Mouse (Mus musculus) frontal cortex, adult 2 months (tissue): ENCODE results near the gene Ifi35. TPM values are rescaled to one million over a fixed set of nuclear protein-coding genes. Genes with fewer than 3 reads are reported as not detected.
"Not testable (repeated sequence)": the region's sequence is repeated elsewhere in the genome, so short reads cannot be mapped to it uniquely, and the experiment has no call there.

Experiments used
- DNase-seq, 2 experiments: peaks; one replicate each; pipeline ENCODE4 v3.0.0; 2022; ENCODE audit warnings: low spot score in 1 of 2; ENCODE audit errors: extremely low spot score in 1 of 2
- polyA plus RNA-seq: library from polyadenylated mRNA; depleted of rRNA; stranded (reverse); fragments of >200 nt; gene quantifications from 2 replicates; pipeline ENCODE4 v1.2.3, GENCODE M21; 2012; rRNA removed

Ifi35 gene
- 9.0 and 9.1 TPM in 2 replicates for polyA plus RNA-seq

DNA sequence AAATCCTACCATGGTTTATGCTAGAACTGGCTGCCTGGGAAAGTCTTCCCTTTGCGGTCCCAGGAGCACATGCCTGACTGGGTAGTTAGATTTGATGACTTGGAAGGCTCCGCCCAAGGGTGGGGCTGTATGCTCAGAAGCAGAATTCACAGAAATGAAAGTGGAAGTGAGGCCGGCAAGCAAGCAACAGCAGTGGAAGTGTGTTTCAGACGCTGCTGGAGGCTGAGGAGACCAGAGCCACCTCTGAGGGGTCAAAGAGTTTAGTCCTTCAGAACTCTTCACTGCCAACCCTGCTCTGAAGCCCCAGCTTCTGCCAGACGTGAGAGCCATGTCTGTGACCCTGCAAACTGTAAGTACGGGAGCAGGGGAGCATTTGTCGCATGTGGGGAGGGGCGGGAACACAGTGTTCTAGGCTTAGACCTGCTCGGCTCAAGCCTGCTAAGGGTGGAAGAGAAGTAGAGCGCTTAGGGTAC is at the start of gene Ifi35:
Ifi35 (plus strand) TSS at position 134 of the 473 bp plus-strand sequence.
- no peak for DNase-seq

DNA sequence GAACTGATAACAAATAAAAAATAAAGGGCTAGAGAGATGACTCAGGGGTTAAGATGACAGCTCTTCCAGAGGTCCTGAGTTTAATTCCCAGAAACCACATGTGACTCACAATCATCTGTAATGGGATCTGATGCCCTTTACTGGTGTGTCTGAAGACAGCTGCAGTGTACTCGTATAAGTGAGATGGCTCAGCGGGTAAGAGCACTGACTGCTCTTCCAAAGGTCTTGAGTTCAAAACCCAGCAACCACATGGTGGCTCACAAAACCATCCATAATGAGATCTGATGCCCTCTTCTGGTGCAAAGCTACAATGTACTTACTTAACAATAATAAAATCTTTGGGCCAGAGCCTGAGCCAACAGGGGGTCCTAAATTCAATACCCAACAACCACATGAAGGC is 32.9 kb upstream of the Ifi35 start:
- no peak for DNase-seq

DNA sequence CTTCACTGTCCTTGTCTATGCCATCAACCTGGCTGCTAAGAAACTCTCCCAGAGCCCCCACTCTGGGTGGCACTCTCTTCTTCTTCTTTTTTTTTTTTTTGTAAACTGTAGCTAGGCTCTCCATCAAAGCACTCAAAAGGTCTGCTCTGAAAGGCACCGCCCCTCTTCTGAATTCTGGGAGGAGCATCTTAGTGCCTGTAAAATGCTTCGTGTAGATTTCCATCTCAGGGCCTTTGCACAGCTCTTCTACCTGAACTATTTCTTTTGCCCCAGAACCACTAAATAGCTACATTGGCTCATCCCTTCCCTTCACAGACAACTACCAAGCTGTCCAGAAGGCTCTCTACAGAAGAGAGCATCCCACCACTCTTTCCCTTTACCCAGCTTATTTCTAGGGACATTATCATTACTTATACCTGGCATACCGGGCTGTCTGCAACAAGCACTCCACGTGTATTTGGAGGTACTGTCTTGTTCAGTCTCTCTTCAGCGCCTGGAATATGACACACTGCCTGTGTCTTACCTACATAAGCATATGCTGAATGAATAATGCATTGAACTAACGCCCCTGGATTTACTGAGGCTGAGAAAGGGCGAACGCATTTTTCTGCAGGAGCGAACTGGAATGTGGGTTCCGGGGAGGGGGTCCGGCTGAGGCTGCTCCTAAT is 31.6 kb upstream of the Ifi35 start:
- DNase-seq = no peak

DNA sequence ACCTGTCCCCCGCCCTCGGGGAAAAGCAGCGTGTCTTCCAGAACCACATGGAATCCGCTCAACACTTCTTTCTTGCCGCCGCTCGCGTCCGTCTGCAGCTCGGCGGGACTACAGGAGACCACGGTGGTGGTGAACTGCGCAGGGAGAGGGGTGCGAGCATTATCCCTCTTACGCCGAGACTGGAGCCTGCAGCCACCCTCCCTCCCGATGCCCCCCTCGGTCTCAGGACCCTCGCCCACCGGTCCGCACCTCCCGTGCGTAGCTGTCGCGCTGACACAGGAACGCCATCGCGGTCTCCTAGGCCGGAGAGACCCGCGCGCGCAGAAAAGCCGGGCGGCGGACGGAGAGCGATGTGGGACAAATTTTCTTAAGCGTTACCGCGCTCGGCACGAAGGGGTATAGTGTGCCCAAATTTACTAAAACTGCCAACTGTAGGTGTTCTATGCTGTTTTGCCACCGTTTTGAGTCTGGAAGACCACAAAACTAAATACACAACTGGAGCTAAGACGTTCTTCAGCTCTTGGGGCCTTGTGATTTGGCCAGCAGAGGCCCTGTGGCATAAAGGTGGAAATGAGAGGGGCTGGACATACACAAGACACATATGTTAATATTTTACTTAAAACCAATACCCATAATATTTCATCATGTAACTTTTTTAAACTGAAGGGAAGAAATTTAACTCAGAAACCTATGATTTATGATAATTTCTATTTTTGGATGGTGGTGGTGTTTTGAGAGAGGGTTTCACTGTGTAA is 30.9 kb upstream of the Ifi35 start, which contains the start of gene Aarsd1:
Aarsd1 (minus strand) TSS at position 515 of the 755 bp plus-strand sequence.
- peak; percentile 59 to 92 for DNase-seq

DNA sequence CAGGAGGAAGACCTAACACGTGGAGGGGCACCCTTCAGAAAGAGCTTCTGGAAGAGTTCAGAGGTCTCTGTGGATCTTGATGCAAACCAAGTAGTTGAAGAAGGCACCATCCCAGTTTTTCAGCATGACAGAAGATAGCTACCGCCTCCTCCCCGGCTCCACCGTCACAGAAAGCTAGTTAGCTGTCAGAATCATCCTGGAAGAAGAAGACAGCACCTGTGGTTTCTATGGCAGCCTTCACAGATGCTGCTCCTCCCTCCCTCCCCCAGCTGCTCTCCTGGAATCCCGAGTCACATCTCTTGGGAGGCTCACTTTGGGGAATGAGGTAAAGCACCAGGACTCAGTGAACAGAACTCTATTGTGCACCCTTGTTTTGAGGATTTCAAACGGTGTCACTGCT is 29.2 kb upstream of the Ifi35 start:
- DNase-seq = peak; percentile 58 to 70

DNA sequence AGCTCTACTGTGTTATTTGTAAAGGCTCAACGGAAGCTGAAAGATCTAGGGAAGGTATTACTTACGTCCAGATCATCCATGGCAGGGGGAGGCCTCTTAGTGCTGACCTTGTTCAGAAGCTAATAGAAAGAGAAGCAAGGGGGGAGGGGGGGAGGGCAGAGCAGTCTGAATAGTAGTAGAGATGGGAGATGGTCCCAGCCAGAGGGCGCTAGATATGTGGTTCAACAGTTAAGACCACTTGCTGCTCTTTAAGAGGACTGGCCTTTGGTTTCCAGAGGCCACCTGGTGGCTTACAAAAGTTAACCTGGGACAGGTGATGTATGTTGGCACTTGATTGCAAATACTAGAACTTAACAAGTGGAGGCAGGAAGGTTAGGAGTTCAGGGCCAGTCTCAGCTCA is 28.6 kb upstream of the Ifi35 start:
- DNase-seq = no peak

DNA sequence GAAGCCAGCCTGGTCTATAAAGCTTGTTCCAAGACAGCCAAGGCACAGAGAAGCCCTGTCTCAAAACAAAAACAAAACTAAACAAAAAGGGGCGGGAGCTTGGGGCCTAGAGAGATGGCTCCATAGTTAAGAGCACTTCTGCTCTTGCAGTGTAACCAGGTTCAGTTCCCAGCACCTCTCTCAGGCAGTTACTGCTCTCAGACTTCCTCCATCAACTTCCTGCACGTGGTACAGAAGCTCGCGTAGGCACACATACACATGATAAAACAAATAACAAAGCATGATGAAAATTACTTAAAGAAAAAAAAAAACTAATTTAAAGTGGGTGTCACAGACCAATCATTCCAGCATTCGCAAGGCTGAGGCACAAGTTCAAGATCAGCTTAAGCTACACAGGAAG is 28.1 kb upstream of the Ifi35 start:
- DNase-seq = no peak

DNA sequence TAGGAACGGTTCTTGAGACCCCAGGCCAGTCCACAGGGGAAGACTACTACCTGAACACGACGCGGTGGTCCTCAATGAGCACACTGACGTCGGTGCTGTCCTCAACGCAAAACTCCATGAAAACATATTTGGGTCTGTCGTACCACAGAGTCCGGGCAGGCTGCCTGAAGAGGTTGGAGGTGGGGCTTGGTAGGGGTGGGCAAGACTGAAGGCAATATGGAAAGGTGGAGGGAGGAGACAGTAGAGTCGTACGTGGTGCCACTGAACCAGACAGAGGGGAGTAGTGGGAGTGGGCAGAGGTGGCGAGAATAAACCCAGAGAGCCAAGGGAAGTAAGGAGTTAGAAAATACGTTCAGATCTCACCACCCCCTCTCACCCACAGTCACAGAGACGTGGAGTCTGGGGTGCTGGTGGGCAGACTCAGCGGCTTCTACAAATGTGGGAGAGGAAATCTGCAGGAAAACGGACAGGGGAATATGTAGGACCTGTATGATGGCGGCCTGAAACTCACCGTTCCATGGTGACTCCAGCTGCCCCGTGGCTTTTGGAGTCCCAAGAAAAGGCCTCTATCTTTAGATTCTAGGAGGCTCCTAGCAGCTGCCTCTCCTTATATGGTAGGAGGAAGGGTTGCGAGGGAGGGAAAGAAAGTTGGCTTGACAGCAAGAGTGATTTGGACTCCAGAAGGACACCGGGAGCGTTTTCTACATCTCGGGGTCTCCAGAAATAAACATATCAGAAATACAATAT is 23.9 kb upstream of the Ifi35 start, which contains the start of gene Gm27029:
Gm27029 (minus strand) TSS at position 692 of the 747 bp plus-strand sequence.
- DNase-seq = peak in 1 of 2 experiments; percentile 33

DNA sequence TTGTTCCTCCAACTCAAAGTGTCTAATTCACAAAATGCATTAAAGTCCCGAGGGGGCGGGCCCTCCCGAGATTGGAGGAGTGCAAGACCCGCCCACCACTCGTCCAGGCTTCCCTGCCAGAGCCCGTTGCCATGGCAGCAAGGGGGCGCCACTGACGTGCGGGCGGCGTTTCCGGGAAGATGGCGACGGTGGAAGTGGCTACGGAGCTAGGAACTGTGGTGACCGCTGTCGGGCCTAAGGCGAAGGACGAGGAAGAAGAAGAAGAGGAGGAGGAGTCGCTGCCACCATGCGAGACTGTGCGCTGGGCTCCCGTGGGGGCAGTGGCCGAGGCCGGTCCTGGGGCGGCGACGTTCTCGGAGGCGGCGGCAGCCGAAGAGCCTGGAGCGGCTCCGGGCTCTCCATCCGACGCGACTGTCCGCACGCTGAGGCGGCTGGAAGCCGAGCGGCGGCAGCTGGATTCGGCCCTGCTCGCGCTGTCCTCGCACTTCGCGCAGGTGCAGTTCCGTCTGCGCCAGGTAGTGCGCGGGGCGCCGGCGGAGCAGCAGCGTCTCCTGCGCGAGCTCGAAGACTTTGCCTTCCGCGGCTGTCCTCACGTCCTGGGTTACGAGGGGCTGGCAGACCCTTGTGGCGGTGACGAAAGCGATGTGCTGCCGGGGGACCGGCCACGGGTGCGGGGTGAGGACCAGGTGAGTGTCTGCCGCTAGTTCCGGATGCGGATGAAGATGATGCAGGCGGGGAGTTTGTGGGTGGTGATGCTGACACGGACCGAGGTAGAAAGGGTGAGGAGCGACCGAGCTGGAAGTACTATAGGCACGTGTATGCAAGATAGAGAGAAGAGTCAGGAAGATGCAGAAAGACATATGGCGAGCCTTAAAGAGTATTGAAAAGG is 23.0 kb upstream of the Ifi35 start, which contains the start of the genes Rundc1 and Ptges3l:
Rundc1 (plus strand) TSS at position 161 of the 889 bp plus-strand sequence.
Ptges3l (minus strand) TSS at position 409 of the 889 bp plus-strand sequence.
- peak; percentile 94 to 99 for DNase-seq

DNA sequence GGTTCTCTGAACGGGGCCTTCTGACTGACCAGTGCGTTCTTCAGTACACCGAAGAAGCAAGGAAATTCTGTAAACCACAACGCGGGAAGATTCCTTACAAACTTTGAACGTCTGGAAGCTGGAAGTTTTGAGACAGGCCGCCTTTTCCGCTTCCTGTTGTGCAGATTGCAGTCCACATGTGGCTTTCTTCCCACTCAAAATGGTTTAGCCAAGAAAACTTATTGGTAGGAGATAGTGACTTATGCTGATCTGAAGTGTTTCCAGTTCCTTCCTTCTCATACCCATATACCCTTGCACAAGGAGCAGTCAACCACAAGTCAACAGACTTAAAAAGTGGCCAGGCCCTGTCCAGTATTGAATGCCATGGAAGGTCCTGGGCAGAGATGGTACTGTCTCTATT is 22.0 kb upstream of the Ifi35 start:
- no peak for DNase-seq

DNA sequence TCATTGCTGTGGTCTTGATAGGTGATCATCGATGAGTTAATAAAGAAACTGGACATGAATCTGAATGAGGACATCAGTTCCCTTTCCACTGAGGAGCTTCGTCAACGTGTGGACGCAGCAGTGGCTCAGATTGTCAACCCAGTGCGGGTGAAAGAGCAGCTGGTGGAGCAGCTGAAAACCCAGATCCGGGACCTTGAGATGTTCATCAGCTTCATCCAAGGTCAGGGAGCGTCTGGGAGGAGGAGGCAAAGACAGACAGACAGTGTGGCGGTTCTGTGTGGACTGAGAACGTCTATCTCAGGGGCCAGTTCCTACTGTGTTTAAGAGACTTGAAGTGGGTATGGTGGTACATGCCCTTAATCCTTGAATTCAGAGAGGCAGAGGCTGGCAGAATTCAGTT is 16.9 kb upstream of the Ifi35 start:
- DNase-seq = no peak

DNA sequence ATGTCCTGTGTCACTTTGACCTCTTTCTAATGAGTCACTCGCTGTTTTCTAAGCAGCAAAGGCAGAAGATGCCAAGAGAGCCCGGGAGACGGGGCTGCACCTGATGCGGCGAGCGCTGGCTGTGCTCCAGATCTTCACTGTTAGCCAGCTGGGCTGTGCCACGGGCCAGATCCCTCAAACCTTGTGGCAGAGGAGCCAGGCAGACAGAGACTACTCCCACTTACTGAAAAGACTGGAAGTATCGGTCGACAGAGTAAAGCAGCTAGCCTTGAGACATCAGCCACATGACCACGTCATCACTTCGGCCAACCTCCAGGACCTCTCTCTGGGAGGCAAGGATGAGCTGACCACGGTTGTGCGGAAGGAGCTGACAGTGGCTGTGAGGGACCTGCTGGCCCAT is 14.8 kb upstream of the Ifi35 start:
- no peak for DNase-seq

DNA sequence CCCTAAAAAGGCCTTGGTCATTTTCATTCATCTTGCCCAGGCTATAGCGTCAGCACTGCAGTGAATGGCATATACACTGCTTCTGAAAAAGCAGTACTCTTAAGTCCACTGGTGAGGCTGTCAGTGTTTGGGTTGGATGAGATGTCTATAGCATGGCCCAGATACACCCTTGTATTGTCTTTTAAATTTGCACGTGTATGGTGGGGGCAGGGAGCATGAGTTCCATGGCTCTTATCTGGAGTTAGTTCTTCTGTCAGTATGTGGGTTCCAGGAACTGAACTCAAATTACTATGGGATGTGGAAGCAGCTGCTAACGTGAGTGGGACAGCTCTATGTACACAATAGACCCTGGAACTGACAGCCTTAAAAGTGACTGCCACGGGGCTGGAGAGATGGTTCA is 12.4 kb upstream of the Ifi35 start:
- no peak for DNase-seq

DNA sequence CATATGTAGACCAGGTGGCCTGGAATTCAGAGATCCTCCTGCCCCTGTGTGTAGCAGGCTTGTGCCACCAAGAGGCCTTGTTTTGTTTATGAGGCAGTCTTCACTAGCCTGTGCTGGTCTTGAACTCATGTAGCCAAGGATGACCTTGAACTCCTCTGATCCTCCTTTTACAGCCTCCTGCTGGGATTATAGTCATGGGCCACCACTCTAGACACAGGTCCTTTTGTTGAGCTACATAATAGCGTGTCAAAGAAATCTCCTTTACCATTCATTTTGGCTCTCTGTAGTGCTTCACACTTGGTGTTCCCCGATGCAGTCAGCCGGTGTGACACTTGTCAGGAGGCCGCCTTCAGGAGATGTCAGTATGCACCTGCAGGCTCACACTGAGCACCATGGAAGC is 11.3 kb upstream of the Ifi35 start:
- no peak for DNase-seq

DNA sequence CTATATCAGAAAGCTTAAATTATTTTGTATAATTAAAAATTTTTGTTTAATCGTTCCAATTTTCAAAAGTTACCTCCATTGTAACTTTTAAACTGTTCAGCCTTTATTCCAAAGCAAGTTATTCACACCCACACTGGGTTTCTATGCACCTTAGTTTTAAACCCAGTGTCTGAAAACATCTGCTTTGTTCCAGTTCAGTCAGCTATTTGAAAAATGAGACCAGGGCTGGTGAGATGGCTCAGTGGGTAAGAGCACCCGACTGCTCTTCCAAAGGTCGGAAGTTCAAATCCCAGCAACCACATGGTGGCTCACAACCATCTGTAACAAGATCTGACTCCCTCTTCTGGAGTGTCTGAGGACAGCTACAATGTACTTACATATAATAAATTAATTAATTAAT is 10.2 kb upstream of the Ifi35 start:
- DNase-seq = not testable (repeated sequence)

DNA sequence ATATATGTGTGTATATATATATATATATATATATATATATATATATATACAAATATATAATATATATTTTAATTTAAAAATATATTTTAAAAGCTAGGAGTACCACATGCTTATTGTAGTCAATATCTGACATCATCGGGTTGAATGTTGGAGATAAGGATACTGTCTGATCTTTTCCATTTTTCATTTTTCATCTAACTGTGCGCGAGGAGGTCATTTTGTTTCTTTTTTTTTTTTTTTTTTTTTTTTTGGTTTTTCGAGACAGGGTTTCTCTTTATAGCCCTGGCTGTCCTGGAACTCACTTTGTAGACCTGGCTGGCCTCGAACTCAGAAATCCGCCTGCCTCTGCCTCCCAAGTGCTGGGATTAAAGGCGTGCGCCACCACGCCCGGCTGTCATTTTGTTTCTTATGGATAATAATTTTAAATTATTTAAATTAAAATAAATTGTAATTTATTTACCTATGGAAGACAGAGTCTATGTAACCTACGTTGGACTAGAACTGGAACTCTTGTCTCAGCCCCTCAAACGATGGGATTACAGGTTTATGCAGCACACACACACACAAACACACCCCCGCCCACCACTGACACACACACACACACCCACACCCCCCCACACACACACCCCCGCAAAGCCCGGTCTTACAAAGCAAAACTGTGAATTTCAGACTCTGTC is 6.6 kb upstream of the Ifi35 start:
- DNase-seq = not testable (repeated sequence)

DNA sequence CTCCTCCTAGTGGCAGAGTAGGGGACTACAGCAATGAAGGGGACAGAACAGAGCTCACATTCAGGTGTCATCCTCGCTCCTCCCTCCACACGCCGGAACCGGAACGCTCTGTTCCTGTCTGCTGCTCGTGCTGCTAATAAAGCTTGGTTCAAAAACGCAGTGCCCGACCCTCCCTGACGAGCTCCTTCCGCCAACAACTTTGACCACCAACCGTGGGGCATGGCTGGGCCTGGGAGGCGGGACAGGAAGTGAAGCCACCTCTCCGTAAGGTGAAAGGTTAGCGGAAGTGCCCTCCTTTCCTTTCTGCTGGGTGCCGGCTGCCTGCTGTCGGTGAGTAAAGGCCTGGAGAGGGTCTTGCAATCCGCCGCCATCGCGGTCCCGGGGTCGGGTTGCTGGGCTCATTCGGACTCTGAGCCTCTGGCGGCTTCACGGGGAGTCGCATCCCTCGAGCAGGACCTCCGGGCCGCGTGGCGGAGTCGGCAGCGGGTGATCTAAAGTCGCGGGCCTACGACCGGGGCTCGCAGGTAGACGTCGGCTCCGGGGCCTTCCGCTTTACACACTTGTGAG is 6.0 kb upstream of the Ifi35 start, which contains the start of gene Rpl27:
Rpl27 (plus strand) TSS at position 172 of the 567 bp plus-strand sequence.
- DNase-seq = peak; percentile 98

DNA sequence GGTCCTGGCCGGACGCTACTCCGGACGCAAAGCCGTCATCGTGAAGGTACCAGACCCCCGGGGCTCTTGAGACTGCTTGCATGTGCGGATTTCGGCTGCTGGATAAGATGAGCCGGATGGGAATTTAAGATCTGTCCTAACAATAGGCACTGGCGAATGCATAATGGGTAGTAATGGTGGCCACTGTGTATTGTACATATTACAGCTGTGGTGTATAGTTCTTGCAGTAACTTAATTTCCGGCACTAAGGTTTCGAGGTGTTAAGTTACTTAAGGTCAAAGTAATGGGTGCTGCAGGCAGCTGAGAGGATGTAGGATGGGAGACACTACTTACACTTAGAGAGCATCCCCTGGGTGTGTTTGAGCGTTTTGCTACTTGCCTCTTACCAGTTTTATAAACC is 5.4 kb upstream of the Ifi35 start:
- no peak for DNase-seq

DNA sequence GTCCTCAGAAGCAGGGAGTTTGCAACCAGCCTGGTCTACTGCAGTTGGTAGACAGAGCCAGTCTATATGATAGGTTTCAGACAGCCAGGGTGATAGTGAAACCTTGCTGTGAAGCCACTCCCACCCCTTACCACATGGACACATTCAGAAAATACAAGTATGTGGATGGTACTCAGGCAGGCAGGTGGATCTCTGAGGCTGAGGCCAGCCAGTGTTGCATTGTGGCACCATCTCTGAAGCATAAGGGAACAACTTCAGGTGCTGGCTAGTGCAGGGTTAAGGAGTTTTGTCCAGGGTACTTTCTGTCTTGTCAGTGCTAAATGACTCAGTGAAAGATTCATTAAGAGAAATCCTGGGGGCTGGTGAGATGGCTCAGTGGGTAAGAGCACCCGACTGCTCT is 1.9 kb upstream of the Ifi35 start:
- DNase-seq = no peak
